Mouse (Mus musculus): ENCODE results near the gene Rasl2-9. TPM values are rescaled to one million over a fixed set of nuclear protein-coding genes. Genes with fewer than 3 reads are reported as not detected.

Gene Rasl2-9
- polyA plus RNA-seq, 1 experiment from 2014 or later: 0.20 TPM

GRCm38 (mm10) chr7:5076931-5077330, 48.8 kb downstream of the Rasl2-9 start:
- H3K4me3 ChIP-seq: no peak overlapping the region
- no peak overlapping the region for H3K27ac ChIP-seq (replicated peaks)
- peaks cover 17% of the 10 kb centered on the region for H3K4me1 ChIP-seq
- 94% methylated on average over 2 of the region's 2 CpGs for WGBS
- H3K27me3 ChIP-seq (replicated peaks; ENCODE audit: low read depth, poor library complexity, severe bottlenecking): no peaks in the 10 kb centered on the region
- H3K9me3 ChIP-seq: no peaks in the 10 kb centered on the region
- DNase-seq (ENCODE audit: low spot score): no peak
- H3K36me3 ChIP-seq (replicated peaks): peaks cover 78% of the 10 kb centered on the region

GRCm38 (mm10) chr7:5074984-5075383, 50.8 kb downstream of the Rasl2-9 start:
- DNase-seq (ENCODE audit: low spot score): no peak
- H3K4me3 ChIP-seq: no peak overlapping the region
- H3K27ac ChIP-seq (replicated peaks): no peak overlapping the region
- H3K4me1 ChIP-seq: peaks cover 3% of the 10 kb centered on the region; the same call in 1 of the 2 replicates
- H3K9me3 ChIP-seq: no peaks in the 10 kb centered on the region
- H3K36me3 ChIP-seq (replicated peaks): peaks cover 95% of the 10 kb centered on the region
- no peaks in the 10 kb centered on the region for H3K27me3 ChIP-seq (replicated peaks; ENCODE audit: low read depth, poor library complexity, severe bottlenecking)
- 87% methylated on average over 5 of the region's 5 CpGs for whole genome bisulfite sequencing

Small RNA genes within 50 kb of the gene (microRNA-seq; reads per million reads assigned to microRNA genes)
- gene Gm26217: not detected

Other genes starting within 250 kb of the Rasl2-9 start
- 0.68 and 0.86 TPM in 2 replicates for gene Isoc2a, start 248.8 kb downstream of the Rasl2-9 start, polyA plus RNA-seq (2016; fragmentation: Nextera tagmentation; extraction: Ambion mirVana)
- 0.22 TPM in 1 of 2 replicates, not detected in the other for gene Gm36210, start 219.4 kb downstream of the Rasl2-9 start, polyA plus RNA-seq (2016; fragmentation: Nextera tagmentation; extraction: Ambion mirVana)
- gene Zfp628, start 210.7 kb downstream of the Rasl2-9 start, polyA plus RNA-seq (2016; fragmentation: Nextera tagmentation; extraction: Ambion mirVana): 4.5 and 4.6 TPM in 2 replicates
- 4.9 and 5.3 TPM in 2 replicates for gene Nat14, start 203.9 kb downstream of the Rasl2-9 start, polyA plus RNA-seq (2016; fragmentation: Nextera tagmentation; extraction: Ambion mirVana)
- gene Ssc5d, start 200.2 kb downstream of the Rasl2-9 start, polyA plus RNA-seq (2016; fragmentation: Nextera tagmentation; extraction: Ambion mirVana): 1.4 and 1.7 TPM in 2 replicates
- gene Sbk2, start 161.5 kb downstream of the Rasl2-9 start, polyA plus RNA-seq (2016; fragmentation: Nextera tagmentation; extraction: Ambion mirVana): 0.09 TPM in 1 of 2 replicates, not detected in the other
- 0.05 TPM in 1 of 2 replicates, not detected in the other for gene Sbk3, start 154.8 kb downstream of the Rasl2-9 start, polyA plus RNA-seq (2016; fragmentation: Nextera tagmentation; extraction: Ambion mirVana)
- 24.8 and 29.3 TPM in 2 replicates for gene Zfp579, start 129.8 kb downstream of the Rasl2-9 start, polyA plus RNA-seq (2016; fragmentation: Nextera tagmentation; extraction: Ambion mirVana)
- 7.8 and 8.0 TPM in 2 replicates for gene Zfp524, start 111.5 kb downstream of the Rasl2-9 start, polyA plus RNA-seq (2016; fragmentation: Nextera tagmentation; extraction: Ambion mirVana)
- gene Fiz1, start 111.3 kb downstream of the Rasl2-9 start, polyA plus RNA-seq (2016; fragmentation: Nextera tagmentation; extraction: Ambion mirVana): 55.6 and 56.5 TPM in 2 replicates
- 0.38 and 1.3 TPM in 2 replicates for gene Gm44973, start 110.5 kb downstream of the Rasl2-9 start, polyA plus RNA-seq (2016; fragmentation: Nextera tagmentation; extraction: Ambion mirVana)
- 6.1 and 6.6 TPM in 2 replicates for gene Zfp865, start 105.6 kb downstream of the Rasl2-9 start, polyA plus RNA-seq (2016; fragmentation: Nextera tagmentation; extraction: Ambion mirVana)
- 7.9 and 8.0 TPM in 2 replicates for gene Ccdc106, start 105.4 kb downstream of the Rasl2-9 start, polyA plus RNA-seq (2016; fragmentation: Nextera tagmentation; extraction: Ambion mirVana)
- not detected in 2 replicates for gene 4632433K11Rik, start 91.8 kb downstream of the Rasl2-9 start, polyA plus RNA-seq (2016; fragmentation: Nextera tagmentation; extraction: Ambion mirVana)
- 2.7 and 2.8 TPM in 2 replicates for gene Zfp784, start 87.5 kb downstream of the Rasl2-9 start, polyA plus RNA-seq (2016; fragmentation: Nextera tagmentation; extraction: Ambion mirVana)
- gene Zfp580, start 74.4 kb downstream of the Rasl2-9 start, polyA plus RNA-seq (2016; fragmentation: Nextera tagmentation; extraction: Ambion mirVana): 29.8 and 33.9 TPM in 2 replicates
- gene U2af2, start 63.8 kb downstream of the Rasl2-9 start, polyA plus RNA-seq (2016; fragmentation: Nextera tagmentation; extraction: Ambion mirVana): 182 and 189 TPM in 2 replicates
- 56.7 and 58.8 TPM in 2 replicates for gene Epn1, start 45.7 kb downstream of the Rasl2-9 start, polyA plus RNA-seq (2016; fragmentation: Nextera tagmentation; extraction: Ambion mirVana)
- gene Rfpl4, start 9.0 kb downstream of the Rasl2-9 start, polyA plus RNA-seq (2016; fragmentation: Nextera tagmentation; extraction: Ambion mirVana): not detected in 2 replicates
- 0.01 TPM in 1 of 2 replicates, not detected in the other for gene Vmn1r55, start 23.7 kb upstream of the Rasl2-9 start, polyA plus RNA-seq (2016; fragmentation: Nextera tagmentation; extraction: Ambion mirVana)
- not detected in 2 replicates for gene Vmn1r56, start 70.8 kb upstream of the Rasl2-9 start, polyA plus RNA-seq (2016; fragmentation: Nextera tagmentation; extraction: Ambion mirVana)
- gene Vmn1r57, start 92.5 kb upstream of the Rasl2-9 start, polyA plus RNA-seq (2016; fragmentation: Nextera tagmentation; extraction: Ambion mirVana): not detected in 2 replicates
- gene Gm5065, start 224.6 kb upstream of the Rasl2-9 start, polyA plus RNA-seq (2016; fragmentation: Nextera tagmentation; extraction: Ambion mirVana): not detected in 2 replicates
- not detected in 2 replicates for gene Nlrp2, start 225.1 kb upstream of the Rasl2-9 start, polyA plus RNA-seq (2016; fragmentation: Nextera tagmentation; extraction: Ambion mirVana)